Mouse (Mus musculus) hindbrain, embryonic 13.5 days (tissue): Measurements from ENCODE around the gene Sfswap. TPM values are rescaled to one million over a fixed set of nuclear protein-coding genes. Genes with fewer than 3 reads are reported as not detected.
A peak's percentile ranks its signal among the peaks of the same experiment; 100 is the strongest.
"Not testable (repeated sequence)": the region's sequence is repeated elsewhere in the genome, so short reads cannot be mapped to it uniquely, and the experiment has no call there.

Experiments used
- ATAC-seq: fragments of 200-750 bp; cut with Nextera tagmentation; 2 replicates; pipeline ENCODE4 v1.8.0; 2017; ENCODE audit warnings: moderate TSS enrichment; ENCODE audit not compliant: low FRiP score
- H3K27ac ChIP-seq: fragments of 300-500 bp; sonication (generic); 2 replicates; pipeline ENCODE4 v1.5.1; 2015; ENCODE audit warnings: inconsistent platforms, mild to moderate bottlenecking, moderate library complexity
- H3K27me3 ChIP-seq: fragments of 300-500 bp; sonication (generic); 2 replicates; pipeline ENCODE4 v1.6.1; 2015; ENCODE audit warnings: mild to moderate bottlenecking, inconsistent platforms
- H3K36me3 ChIP-seq: fragments of 300-500 bp; sonication (generic); 2 replicates; pipeline ENCODE4 v1.6.1; 2015; ENCODE audit warnings: mild to moderate bottlenecking, inconsistent platforms
- H3K4me1 ChIP-seq: fragments of 300-500 bp; sonication (generic); replicated peaks from 2 replicates; pipeline ENCODE4 v1.6.1; 2015; ENCODE audit warnings: inconsistent platforms
- H3K4me2 ChIP-seq: fragments of 300-500 bp; sonication (generic); 2 replicates; pipeline ENCODE4 v1.6.1; 2015; ENCODE audit warnings: inconsistent platforms, mild to moderate bottlenecking, moderate library complexity
- H3K4me3 ChIP-seq: fragments of 300-500 bp; sonication (generic); 2 replicates; pipeline ENCODE4 v1.5.1; 2015; ENCODE audit warnings: mild to moderate bottlenecking, inconsistent platforms
- H3K9ac ChIP-seq: fragments of 300-500 bp; sonication (generic); 2 replicates; pipeline ENCODE4 v1.6.1; 2015; ENCODE audit warnings: mild to moderate bottlenecking, inconsistent platforms
- H3K9me3 ChIP-seq: fragments of 300-500 bp; sonication (generic); 2 replicates; pipeline ENCODE4 v1.6.1; 2016; ENCODE audit warnings: inconsistent platforms
- WGBS: fragments of 180-500 bp; shearing (Covaris S2); methylation state at CpG from one replicate; pipeline ENCODE4 v1.1.7; 2015; 5-methylcytosine and 5-hydroxymethylcytosine counted together
- polyA plus RNA-seq: library from polyadenylated mRNA; unstranded; fragments of >200 nt; fragmentation: Nextera tagmentation; extraction: Ambion mirVana; gene quantifications from 2 replicates; pipeline ENCODE4 v1.2.1, GENCODE M21; 2015

Gene Sfswap
- polyA plus RNA-seq, result 49.7 and 56.5 TPM in 2 replicates

DNA sequence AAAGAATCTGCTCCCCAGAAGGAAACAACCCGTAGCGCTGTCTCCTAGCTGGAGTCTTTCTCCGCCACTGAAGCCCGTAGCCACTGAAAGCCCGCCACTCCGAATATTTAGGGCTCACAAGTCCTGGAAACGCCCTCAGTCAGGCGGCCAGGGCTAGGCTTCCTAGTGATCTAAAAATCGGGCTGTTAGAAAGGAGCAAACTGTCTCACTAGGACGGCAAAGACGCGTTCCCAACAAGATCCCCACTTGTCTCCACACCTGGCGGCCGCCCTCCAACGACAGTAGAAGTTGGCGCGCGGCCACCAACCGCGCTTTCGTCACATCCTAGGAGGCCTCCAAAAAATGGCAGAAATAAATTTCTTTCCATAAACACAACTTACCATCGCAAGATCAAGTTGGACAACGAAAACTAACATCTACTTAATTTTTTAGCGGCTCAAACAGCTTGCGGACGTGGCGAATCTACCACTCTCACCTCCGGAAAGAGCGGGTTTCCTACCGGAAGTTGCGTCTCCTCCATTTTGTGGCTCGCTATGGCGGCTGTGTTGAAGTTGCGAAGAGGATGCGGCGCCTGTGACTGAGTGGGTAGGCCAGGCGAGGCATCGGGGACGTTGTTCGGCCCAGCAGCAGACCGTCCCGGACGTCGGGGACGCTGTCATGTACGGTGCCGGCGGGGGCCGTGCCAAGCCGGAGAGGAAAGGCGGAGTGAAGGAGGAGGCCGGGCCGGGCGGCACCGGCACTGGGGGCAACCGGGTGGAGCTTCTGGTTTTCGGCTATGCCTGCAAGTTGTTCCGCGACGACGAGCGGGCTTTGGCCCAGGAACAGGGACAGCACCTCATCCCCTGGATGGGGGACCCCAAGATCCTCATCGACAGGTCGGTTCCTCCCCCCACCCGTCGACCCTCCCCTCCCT, at the start of gene Sfswap:
TSS of gene Sfswap (plus strand) at position 500 of the 913 bp plus-strand sequence.
- ATAC-seq, result peak; percentile 78
- Histone ChIP-seq H3K4me2 (peak within 1 kb of the TSS; percentile 99), H3K27ac (peak within 1 kb of the TSS; percentile 85), H3K4me1 (peaks cover 22% of the 10 kb centered on the region), H3K4me3 (peak within 1 kb of the TSS; percentile 100), H3K9ac (peak within 1 kb of the TSS; percentile 98), H3K27me3 (peaks cover 20% of the 10 kb centered on the region), H3K36me3 (peaks cover 21% of the 10 kb centered on the region), H3K9me3 (no peaks in the 10 kb centered on the region)
- WGBS, result under 1% methylated on average over 66 of the region's 66 CpGs

DNA sequence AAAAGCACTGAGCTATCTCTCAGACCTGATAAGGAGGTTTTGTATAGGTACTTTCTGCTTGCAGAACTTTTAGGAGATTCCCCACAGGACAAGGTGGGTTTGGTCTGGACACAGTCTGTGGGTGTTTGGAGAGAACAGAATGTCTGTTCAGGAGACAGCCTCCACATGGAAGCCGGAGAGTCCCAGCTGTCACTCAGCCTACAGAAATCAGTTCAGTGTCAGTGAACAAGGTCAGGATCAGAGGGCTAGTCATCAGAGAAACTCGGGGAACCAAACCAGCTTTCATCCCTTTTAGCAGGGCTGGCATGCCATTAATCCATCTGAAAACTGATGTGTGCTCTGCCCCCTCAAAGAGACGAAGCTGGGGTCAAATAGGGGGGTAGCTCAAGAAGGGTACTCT, 48.5 kb upstream of the Sfswap start:
- ATAC-seq, result no peak
- peaks cover 42% of the 10 kb centered on the region for H3K4me1 ChIP-seq
- H3K27me3 ChIP-seq, result 0 out of 2 replicates have a peak, but pooled peaks cover 2% of the 10 kb centered on the region
- H3K4me3 ChIP-seq, result no peak overlapping the region
- H3K4me2 ChIP-seq, result no peak overlapping the region
- no peaks in the 10 kb centered on the region for H3K9me3 ChIP-seq
- no peaks in the 10 kb centered on the region for H3K36me3 ChIP-seq
- 28% methylated on average over 3 of the region's 3 CpGs for WGBS
- no peak overlapping the region for H3K9ac ChIP-seq
- H3K27ac ChIP-seq, result no peak overlapping the region

- Histone ChIP-seq H3K27me3 (0 out of 2 replicates have a peak, but pooled peaks cover 2% of the 10 kb centered on the region), H3K4me2 (peak overlapping the region; percentile 37), H3K9ac (no peak overlapping the region), H3K9me3 (no peaks in the 10 kb centered on the region), H3K4me3 (no peak overlapping the region), H3K4me1 (peaks cover 57% of the 10 kb centered on the region), H3K36me3 (no peaks in the 10 kb centered on the region), H3K27ac (0 out of 2 replicates have a peak overlapping the region, but pooled peaks have one; percentile 41)
- 13% methylated on average over 13 of the region's 13 CpGs for WGBS
- ATAC-seq, result peak; percentile 66; the same call in 1 of the 2 replicates
Measured at GRCm38 (mm10) chr5:129454802-129455528, 46.1 kb upstream of the Sfswap start.

- H3K27me3 ChIP-seq, result 0 out of 2 replicates have a peak, but pooled peaks cover 2% of the 10 kb centered on the region
- H3K4me1 ChIP-seq, result peaks cover 58% of the 10 kb centered on the region
- ATAC-seq, result no peak
- H3K9me3 ChIP-seq, result no peaks in the 10 kb centered on the region
- H3K27ac ChIP-seq, result no peak overlapping the region
- H3K9ac ChIP-seq, result no peak overlapping the region
- no peaks in the 10 kb centered on the region for H3K36me3 ChIP-seq
- WGBS, result 17% methylated on average over 2 of the region's 2 CpGs
- H3K4me3 ChIP-seq, result no peak overlapping the region
- H3K4me2 ChIP-seq, result peak overlapping the region; percentile 37; the same call in 1 of the 2 replicates
Measured at GRCm38 (mm10) chr5:129455529-129455896, 45.5 kb upstream of the Sfswap start.

DNA sequence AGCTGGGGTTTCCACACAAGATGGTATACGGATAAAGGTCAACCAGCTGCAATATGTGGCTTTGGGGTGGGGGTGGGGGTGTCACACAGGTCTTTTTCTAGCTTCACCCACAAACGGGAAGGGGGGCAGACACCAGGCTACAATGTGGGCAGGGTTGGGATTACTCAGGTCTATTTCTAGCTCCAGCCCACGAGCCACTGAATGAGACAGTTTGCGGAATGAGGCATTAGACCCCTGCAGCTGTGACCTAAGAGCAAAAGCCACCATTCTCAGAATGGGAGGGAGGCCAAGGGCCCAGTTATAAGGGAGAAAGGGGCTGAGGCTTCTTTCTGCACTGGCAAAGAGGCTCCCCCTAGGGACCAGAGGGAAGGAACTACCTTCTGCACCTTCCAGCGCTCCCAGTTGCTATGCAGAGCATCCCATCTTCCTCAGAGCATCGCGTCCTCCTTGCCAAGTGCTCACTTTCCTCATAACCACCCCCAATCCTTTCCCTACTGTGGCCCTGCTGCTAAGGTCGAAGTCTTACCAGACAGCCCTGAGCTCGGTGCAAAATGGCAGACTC, 44.4 kb upstream of the Sfswap start:
- 48% methylated on average over 9 of the region's 9 CpGs for WGBS
- Histone ChIP-seq H3K4me1 (peaks cover 59% of the 10 kb centered on the region), H3K27me3 (0 out of 2 replicates have a peak, but pooled peaks cover 2% of the 10 kb centered on the region), H3K9me3 (no peaks in the 10 kb centered on the region), H3K27ac (no peak overlapping the region), H3K9ac (no peak overlapping the region), H3K4me3 (no peak overlapping the region), H3K4me2 (no peak overlapping the region), H3K36me3 (no peaks in the 10 kb centered on the region)
- no peak for ATAC-seq

DNA sequence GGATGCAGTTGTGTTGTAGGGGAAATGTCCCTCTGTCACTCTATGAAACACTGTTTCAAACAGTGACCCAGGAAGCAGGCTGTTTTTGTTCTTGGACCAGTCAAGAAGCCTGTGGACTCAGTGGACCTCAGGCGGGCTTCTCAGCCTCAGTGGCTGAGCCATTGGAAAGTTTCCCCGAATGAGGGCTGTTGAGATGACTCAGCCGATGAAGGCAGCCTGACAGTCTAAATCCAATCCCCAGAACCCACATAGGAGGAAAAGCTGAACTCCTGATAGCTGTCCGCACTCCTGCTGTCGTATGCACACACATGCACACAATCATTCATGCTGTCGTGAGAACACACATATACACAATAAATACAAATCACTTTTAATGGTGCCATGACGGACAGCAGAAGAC, 42.9 kb upstream of the Sfswap start:
- 52% methylated on average over 7 of the region's 7 CpGs for WGBS

GRCm38 (mm10) chr5:129458541-129458940, 42.5 kb upstream of the Sfswap start:
- Histone ChIP-seq H3K9ac (no peak overlapping the region), H3K4me3 (no peak overlapping the region), H3K27ac (no peak overlapping the region), H3K36me3 (no peaks in the 10 kb centered on the region), H3K4me1 (peaks cover 57% of the 10 kb centered on the region), H3K4me2 (no peak overlapping the region), H3K9me3 (no peaks in the 10 kb centered on the region), H3K27me3 (0 out of 2 replicates have a peak, but pooled peaks cover 2% of the 10 kb centered on the region)
- 44% methylated on average over 3 of the region's 3 CpGs for WGBS
- ATAC-seq, result no peak

More for the DNA sequence above, 42.9 kb upstream of the Sfswap start:
- H3K4me3 ChIP-seq, result no peak overlapping the region
- H3K4me2 ChIP-seq, result no peak overlapping the region
- no peak overlapping the region for H3K9ac ChIP-seq
- H3K36me3 ChIP-seq, result no peaks in the 10 kb centered on the region
- 0 out of 2 replicates have a peak, but pooled peaks cover 2% of the 10 kb centered on the region for H3K27me3 ChIP-seq
- ATAC-seq, result no peak
- H3K27ac ChIP-seq, result no peak overlapping the region
- no peaks in the 10 kb centered on the region for H3K9me3 ChIP-seq
- H3K4me1 ChIP-seq, result peaks cover 57% of the 10 kb centered on the region

- Histone ChIP-seq H3K4me3 (no peak overlapping the region), H3K4me1 (peaks cover 39% of the 10 kb centered on the region), H3K27me3 (0 out of 2 replicates have a peak, but pooled peaks cover 8% of the 10 kb centered on the region), H3K9ac (no peak overlapping the region), H3K4me2 (no peak overlapping the region), H3K9me3 (no peaks in the 10 kb centered on the region), H3K36me3 (no peaks in the 10 kb centered on the region), H3K27ac (no peak overlapping the region)
- 65% methylated on average over 11 of the region's 11 CpGs for WGBS
- no peak for ATAC-seq
Measured at GRCm38 (mm10) chr5:129460798-129461476, 40.1 kb upstream of the Sfswap start.

GRCm38 (mm10) chr5:129463648-129464047, 37.4 kb upstream of the Sfswap start:
- not testable (repeated sequence) for H3K36me3 ChIP-seq, H3K27ac ChIP-seq, H3K9me3 ChIP-seq, ATAC-seq, H3K9ac ChIP-seq, H3K4me3 ChIP-seq, H3K4me2 ChIP-seq
- 57% methylated on average over 9 of the region's 9 CpGs for WGBS
- Histone ChIP-seq H3K27me3 (peaks cover 12% of the 10 kb centered on the region; the same call in 1 of the 2 replicates), H3K4me1 (peaks cover 23% of the 10 kb centered on the region)

DNA sequence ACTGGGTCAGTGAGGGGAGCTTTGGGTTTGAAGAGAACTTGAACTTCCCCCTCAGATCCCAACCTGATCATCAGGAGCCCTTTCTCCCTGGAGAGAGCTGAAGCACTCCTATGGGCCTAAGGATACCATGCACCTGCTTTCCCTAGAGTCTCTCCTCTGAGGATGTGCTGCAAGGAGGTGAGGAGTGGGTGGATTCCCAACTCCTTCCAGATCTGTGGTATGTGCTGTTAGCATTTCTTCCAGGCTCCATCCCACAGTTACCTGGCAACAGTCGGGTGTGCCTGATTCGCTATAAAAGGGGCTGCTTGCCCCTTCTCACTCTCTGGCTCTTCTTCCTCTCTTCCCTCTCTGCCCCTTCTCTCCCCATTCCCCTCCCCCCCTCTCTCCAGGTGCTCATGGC, 35.2 kb upstream of the Sfswap start:
- H3K4me1 ChIP-seq, result peaks cover 6% of the 10 kb centered on the region; the same call in 1 of the 2 replicates
- 79% methylated on average over 2 of the region's 2 CpGs for WGBS

DNA sequence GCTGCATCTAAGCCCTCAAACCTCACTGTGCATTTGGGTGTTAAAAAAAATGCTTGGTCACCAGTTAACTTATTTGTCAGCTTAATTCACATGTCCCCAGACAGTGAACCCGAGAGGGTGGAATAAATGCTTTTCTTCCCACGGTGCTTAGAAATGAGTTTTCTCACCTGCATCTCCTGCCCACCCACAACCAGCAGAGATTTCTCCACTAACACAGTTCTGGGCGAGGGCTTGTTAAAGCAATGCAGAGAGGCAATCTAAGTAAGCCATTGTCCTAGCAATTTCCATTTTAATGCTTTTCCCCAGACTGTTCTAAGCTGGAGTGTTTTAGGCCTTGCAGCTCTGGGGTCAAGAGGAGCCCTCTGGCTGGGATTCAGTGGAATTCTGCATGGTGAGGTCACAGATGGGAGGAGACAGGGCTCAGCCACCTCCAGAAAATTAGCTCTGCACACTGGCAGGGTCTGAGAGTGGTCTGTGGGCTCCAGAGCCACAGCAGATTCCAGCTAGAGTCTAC, 25.4 kb upstream of the Sfswap start:
- 57% methylated on average over 3 of the region's 3 CpGs for WGBS
- Histone ChIP-seq H3K9ac (no peak overlapping the region), H3K36me3 (no peaks in the 10 kb centered on the region), H3K27me3 (no peaks in the 10 kb centered on the region), H3K4me1 (no peaks in the 10 kb centered on the region), H3K4me3 (no peak overlapping the region), H3K9me3 (no peaks in the 10 kb centered on the region), H3K27ac (no peak overlapping the region), H3K4me2 (no peak overlapping the region)
- no peak for ATAC-seq

More for the DNA sequence above, 35.2 kb upstream of the Sfswap start:
- Histone ChIP-seq H3K4me2 (no peak overlapping the region), H3K27me3 (peaks cover 16% of the 10 kb centered on the region; the same call in 1 of the 2 replicates), H3K36me3 (no peaks in the 10 kb centered on the region), H3K4me3 (no peak overlapping the region), H3K9ac (no peak overlapping the region), H3K27ac (no peak overlapping the region), H3K9me3 (no peaks in the 10 kb centered on the region)
- no peak for ATAC-seq
